Mouse (Mus musculus) c-Kit-positive CD71-negative TER-119-negative erythroid progenitor cells, embryonic 14.5 days (primary cell): Measurements from ENCODE around the gene Litaf.

ENCODE experiments used
- DNase-seq: peaks from one replicate; pipeline ENCODE4 v3.0.0-alpha.2; 2013; ENCODE audit warnings: low read depth

Litaf gene

GRCm38 (mm10) chr16:11066833-11067191 lies 855 bp upstream of the Litaf start:
- DNase-seq = no peak

DNA sequence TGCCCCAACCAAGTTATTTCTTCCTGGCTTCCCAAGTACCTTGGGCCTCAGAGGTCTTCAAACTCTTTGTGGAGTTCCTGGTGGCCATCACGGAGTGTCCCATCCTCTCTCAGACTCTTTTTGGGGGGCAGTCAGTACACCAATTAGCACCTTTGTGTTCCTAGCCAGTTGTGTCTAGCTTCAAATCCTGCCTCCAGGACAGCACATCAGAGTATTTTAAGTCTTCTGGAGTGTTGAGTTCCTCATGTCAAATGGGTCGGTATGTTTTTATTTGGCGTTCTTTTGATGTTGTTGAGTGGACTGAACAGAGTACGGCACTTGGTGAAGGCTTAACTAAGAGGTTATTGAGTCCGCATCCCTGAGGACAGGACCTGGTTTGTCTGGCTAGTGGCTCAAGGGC lies 526 bp downstream of the Litaf start:
- no peak for DNase-seq

GRCm38 (mm10) chr16:11064742-11065141 lies 1.2 kb downstream of the Litaf start:
- no peak for DNase-seq

GRCm38 (mm10) chr16:11064341-11064740 lies 1.6 kb downstream of the Litaf start:
- DNase-seq = no peak

- DNase-seq = no peak
Measured at GRCm38 (mm10) chr16:11062794-11063721, 2.9 kb downstream of the Litaf start.

DNA sequence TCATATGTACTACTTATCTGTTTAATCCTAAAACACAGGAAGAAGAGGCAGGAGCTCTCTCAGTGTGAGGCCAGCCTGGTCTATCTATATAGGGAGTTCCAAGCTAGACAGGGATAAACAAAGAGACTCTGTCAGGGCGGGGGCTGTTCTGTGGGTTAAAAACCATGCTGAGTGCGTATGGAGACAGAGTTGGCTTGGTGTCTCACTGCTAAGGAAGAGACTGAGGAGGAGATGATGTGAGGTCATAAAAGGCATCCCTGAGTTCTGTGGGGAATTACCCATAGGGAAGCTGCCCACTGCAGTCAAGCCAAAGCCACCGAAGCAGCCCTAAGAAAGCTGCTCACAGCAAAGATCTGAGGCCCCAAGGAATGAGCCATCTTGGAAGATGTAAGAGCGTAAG lies 5.3 kb downstream of the Litaf start, which contains the start of gene Snn:
Snn (plus strand) TSS at position 301 of the 400 bp plus-strand sequence.
- no peak for DNase-seq

DNA sequence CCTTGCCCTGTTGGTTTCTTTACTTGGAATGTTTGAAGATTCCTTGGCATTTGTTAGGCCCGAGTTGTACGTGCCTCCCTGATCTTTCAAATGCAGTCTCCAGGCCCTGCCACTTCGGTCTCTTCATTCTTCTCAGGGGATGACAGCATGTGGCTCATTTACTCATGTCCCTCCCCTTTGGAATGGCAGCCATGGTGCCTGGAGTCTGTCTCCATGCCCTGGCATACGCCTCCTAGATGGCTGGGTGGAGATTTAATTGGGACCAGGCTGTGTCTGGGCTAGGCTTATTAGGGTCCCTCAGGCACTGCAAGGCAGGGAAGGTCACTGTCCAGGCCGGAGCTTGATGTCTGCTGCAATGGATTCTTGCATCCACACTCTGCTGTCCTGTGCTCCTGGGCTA lies 10.0 kb downstream of the Litaf start:
- no peak for DNase-seq

- no peak for DNase-seq
Measured at GRCm38 (mm10) chr16:11054871-11055270, 11.1 kb downstream of the Litaf start.

- DNase-seq = no peak
Measured at GRCm38 (mm10) chr16:11054409-11054808, 11.5 kb downstream of the Litaf start.

- DNase-seq = no peak
Measured at GRCm38 (mm10) chr16:11051134-11051533, 14.8 kb downstream of the Litaf start.

GRCm38 (mm10) chr16:11050226-11050625 lies 15.7 kb downstream of the Litaf start:
- no peak for DNase-seq

DNA sequence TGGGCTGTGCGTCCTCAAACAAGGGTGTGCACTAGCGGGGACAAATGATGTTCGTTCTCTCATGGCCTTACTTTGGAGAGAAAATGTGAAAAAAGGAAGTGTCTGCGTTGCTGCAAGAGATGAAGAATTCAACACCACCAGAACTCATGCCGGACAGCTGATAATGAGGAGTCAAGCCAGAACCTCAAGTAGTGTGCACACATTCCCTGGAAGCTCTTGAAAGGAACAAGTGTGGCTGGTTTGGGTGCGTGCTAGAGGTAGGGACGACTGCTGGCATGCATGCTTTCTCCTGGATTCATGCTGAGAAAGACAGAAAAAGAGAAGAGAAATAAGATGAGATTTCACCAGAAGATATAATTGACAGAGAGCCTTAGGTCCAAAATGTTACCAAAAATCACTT lies 18.8 kb downstream of the Litaf start:
- DNase-seq = no peak

DNA sequence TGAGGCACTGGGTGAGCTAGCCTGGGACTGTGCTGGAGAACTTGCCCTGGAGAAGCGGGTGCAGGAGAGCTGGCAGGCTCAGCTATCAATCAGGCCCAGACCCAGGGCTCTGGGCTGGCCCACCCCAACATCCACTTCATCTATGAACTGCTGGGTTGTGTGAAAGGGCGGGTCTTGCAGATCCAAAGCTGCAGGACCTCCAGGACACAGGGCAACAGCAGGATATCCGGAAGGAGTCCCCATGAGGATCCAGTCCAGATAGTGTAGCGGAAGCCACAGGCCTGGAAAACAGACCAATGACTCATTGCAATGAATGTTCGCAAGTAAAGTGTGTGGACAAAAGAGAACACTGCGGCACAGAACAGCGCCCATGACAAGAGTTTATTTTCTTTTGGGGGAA lies 19.5 kb downstream of the Litaf start:
- no peak for DNase-seq

- no peak for DNase-seq
Measured at GRCm38 (mm10) chr16:11043239-11043638, 22.7 kb downstream of the Litaf start.

DNA sequence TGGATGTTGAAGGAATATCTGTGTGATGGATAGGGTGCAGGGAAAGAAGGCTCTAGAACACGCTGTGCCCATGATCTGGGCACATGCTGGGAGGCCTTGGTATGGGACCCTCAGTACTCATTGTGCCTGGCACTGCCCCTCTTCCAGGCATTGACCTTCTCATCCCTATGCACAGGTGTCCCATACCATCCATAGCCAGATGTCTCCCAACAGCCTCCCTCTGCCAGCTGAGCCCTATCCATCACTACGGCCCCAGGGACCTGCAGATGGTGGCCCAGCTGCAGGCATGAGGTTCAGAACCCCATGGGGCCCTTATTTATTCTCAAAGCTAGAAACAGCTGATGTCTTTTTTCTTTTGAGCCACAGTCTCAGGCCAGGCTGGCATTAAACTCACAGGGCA lies 25.4 kb downstream of the Litaf start:
- DNase-seq = no peak

DNA sequence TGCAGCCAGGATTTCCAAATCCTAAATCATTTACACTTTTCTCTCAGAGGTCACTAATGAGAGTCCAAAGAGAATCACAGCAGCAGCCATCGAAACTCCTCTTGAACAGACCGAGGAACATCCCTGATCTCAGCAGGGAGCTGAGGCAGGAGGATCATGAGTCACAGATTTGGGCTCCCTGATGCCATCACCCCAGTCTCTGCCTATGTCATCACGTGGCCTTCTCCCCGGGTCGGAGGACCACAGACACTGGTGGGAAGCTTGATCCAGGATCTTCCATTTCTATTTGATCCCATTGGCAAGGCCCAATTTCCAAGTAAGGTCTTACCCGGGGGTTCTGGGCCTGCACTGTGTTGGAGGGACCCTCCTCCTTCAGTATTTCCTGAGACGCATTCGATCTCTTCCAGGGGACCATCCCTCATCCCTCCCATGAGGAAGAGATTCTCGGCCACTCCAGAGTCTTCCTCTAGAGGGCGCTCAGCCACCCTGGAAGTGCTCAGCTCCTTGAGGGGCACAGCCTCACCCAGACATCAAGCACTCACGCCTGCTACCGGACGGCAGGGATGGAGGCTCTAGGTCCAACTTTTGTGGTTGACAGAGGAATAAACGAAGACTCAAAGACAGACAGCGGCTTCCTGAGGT lies 30.0 kb downstream of the Litaf start:
- peak; percentile 82 for DNase-seq

DNA sequence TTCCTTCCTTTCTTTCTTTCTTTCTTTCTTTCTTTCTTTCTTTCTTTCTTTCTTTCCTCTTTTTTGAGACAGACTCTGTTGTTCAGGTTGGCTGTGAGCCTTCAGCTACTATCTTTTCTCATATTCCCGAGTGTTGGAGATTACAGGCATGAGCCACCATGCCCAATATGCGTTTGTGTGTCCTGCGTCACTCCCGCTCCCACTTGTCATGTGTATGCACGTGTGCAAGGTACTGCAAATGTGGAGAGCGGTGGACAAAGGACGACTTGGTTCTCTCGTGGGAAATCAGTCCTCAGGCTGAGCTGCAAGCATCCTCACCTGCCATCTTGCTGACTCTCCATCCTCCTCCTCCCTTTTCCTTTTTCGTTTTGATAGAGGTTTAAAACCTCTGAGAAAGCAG lies 30.7 kb downstream of the Litaf start:
- no peak for DNase-seq

DNA sequence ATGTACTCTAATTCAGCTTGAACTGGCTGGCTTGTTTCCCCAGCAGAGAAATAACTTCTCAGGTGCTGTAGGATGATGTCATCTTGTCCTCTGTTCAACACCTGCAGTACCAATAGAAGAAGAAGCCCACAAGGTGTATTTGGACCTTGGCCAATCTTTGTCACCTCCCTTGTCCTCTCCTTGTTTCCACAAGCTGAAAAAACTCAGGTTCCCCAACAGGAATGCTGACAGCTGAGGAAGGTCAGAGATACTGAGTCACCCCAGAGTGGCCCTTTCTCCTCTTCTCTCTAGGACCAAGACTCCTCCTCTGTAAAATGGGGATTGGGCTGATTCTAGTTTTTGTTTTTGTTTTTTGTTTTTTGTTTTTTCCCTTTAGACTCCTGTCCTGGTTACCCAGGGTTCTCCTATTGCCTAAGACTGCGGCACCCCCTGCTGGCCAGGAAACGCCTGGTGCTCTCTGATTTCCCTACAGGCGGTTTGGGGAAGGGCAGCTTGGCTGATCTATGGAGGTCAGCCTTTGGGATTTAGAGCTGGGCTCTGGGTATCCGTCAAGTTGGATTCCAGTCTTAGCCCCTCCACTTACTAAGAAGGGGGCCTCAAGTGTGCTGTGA lies 31.7 kb downstream of the Litaf start:
- peak; percentile 76 for DNase-seq

DNA sequence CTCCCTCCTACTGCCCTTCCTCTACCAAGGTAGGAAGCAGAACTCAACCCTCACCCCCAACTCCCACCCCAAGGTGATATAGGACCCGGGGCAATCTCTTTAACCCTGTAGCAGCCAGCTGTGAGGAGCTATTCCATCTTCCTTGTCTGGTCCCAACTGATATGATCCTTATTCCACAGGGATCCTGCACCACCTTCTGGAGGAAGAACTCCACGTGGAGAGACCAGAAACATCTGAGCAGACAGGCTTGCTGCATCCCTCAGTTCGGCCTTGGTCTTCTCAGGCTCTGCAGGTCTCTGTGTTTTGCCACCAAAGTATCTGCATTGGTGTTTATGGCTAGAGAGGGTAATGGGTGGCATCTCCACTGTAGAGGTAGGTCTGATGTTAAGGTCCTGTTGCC lies 34.6 kb downstream of the Litaf start:
- no peak for DNase-seq

- no peak for DNase-seq
Measured at GRCm38 (mm10) chr16:11030844-11031243, 35.1 kb downstream of the Litaf start.

DNA sequence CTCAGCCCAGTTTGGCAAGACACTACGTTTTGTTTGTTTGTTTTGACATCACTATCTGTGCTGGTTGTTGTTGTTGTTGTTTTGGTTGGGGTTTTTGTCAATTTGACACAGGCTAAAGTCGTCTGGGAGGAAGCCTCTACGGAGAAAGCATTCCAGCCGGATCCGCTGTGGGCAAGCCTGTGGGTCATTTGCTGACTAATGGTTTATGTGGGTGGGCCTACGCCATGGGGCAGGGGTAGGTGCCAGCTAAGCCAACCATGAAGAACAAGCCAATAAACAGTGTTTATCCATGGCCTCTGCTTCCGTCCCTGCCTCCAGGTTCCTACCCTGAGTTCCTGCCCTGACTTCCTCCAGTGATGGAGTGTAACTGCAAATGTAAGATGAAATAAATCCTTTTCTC lies 37.8 kb downstream of the Litaf start:
- DNase-seq = no peak

- no peak for DNase-seq
Measured at GRCm38 (mm10) chr16:11024841-11025240, 41.1 kb downstream of the Litaf start.

DNA sequence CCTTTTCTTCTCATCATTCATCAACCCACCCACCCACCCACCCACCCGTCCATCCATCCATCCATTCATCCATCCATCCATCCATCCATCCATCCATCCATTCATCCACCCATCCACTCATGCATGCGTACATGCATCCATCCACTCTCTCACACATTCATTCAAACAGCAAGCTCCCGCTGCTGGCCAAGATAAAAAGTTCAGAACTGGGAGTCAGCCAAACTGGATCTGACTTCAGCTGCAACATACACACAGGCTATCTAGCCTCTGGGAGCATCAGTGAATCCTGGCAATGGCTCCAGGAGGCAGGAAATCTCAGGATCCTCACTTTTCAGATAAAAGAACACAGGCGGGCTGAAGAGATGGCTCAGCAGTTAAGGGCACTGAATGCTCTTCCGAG lies 42.3 kb downstream of the Litaf start:
- DNase-seq = no peak
